8 mouse cellular contexts compared by ENCODE assay signal in the genomic region with DNA sequence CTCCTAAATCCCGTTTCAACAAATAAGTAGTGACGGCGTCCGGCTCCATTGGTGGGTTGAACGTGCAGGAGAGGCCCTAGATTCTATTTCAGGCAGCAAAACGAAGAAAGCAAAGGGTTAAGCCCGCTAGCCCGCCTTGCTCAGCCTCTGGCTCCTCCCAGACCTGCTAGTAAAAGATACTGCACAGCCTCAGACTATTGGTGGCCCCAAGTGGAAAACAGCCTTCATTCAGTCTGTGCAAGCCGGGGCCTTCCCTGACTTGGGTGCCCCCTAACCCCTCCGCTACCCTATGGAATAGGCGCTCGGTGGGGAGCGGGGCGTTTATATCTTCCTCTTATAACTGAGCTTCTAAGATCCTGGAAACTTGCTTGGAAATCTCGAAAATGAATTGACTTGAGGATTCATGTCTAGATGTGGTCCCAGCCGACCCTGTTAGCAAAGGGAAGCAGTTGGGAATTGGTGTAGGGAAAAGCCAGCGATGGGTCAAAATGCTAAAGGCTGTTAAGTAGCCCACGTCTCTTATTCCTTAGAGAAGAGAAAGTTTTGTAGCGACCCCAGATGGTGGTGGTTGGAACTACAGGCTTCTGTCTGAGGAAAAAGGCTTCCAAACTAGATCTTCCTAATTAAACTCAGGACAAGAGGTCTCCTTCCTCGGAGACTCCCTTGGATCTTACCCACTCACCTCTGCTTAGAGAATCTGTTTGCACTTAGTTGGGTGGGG. TPM values are rescaled to one million over a fixed set of nuclear protein-coding genes. Genes with fewer than 3 reads are reported as not detected.
DNase-seq lines count a peak whose midpoint lies in the region; ATAC-seq and TF ChIP-seq lines count a peak whose summit lies in the region.

No protein-coding gene starts in this region.

- no peak overlapping the region for H3K27ac ChIP-seq in brown adipose tissue, adult 24 weeks (replicated peaks; ENCODE audit: low read depth, low read length)
- H3K27ac ChIP-seq in layer of hippocampus, adult 2 months: peak overlapping the region; percentile 99
- peak overlapping the region; percentile 78 for H3K27ac ChIP-seq in lung, embryonic 15.5 days

- ATAC-seq in erythroid progenitor cell, adult 5-6 weeks (replicated peaks; ENCODE audit: low FRiP score, poor library complexity, severe bottlenecking): peak; percentile 81
- ATAC-seq in lung, embryonic 15.5 days (ENCODE audit: borderline replicate concordance, extremely low read depth, low FRiP score, low TSS enrichment): peak; percentile 64

- no peaks in the 10 kb centered on the region for H3K27me3 ChIP-seq in lung, embryonic 15.5 days

- H3K4me2 ChIP-seq in lung, embryonic 15.5 days: peak overlapping the region; percentile 97

- H3K4me1 ChIP-seq in brown adipose tissue, adult 24 weeks (ENCODE audit: control insufficient read depth, insufficient read depth, insufficient read length, low read length): no peaks in the 10 kb centered on the region
- H3K4me1 ChIP-seq in lung, embryonic 15.5 days: peaks cover 30% of the 10 kb centered on the region

- WGBS in lung, embryonic 15.5 days: under 1% methylated on average over 20 of the region's 20 CpGs

- H3K9ac ChIP-seq in lung, embryonic 15.5 days: peak overlapping the region; percentile 55; the same call in 1 of the 2 replicates

- no peaks in the 10 kb centered on the region for H3K9me3 ChIP-seq in lung, embryonic 15.5 days

- DNase-seq in MEL-GATA-1-ER (ENCODE audit: extremely low read depth, low read depth): peak; percentile 92
- peak; percentile 36 to 68 for DNase-seq in heart, postnatal 14 days
- peak; percentile 65 to 74 for DNase-seq in layer of hippocampus, adult 2 months (ENCODE audit: low spot score in 2 of 2)
- DNase-seq in ovary, postnatal 14 days (ENCODE audit: low spot score): peak; percentile 40
- peak; percentile 78 for DNase-seq in yolk sac, embryonic 10.5 days (ENCODE audit: low spot score)

- TF ChIP-seq CTCF in layer of hippocampus, adult 2 months (conservative IDR thresholded peaks at IDR 0.05): peak; percentile 89

- intact Hi-C loops in heart, postnatal 14 days (cut with DNase I): loop anchor here (2.0 kb wide), 1 partner anchor 28 kb away; no protein-coding TSS in a partner anchor

- no peaks in the 10 kb centered on the region for H3K36me3 ChIP-seq in lung, embryonic 15.5 days

- peak overlapping the region; percentile 77 for H3K4me3 ChIP-seq in brown adipose tissue, adult 24 weeks (ENCODE audit: insufficient read depth, low read depth, low read length)
- H3K4me3 ChIP-seq in layer of hippocampus, adult 2 months: peak overlapping the region; percentile 94
- H3K4me3 ChIP-seq in lung, embryonic 15.5 days: peak overlapping the region; percentile 69

RNA-seq across cellular contexts. Expression of a gene that starts 0.9 kb away (rescaled TPM):
- 3.7 and 7.0 TPM in 2 replicates for polyA plus RNA-seq in brown adipose tissue, adult 24 weeks (2012; ENCODE audit: insufficient read depth, insufficient read length, missing spikeins)
- 37.5 and 39.0 TPM in 2 replicates for total RNA-seq in erythroid progenitor cell, adult 5-6 weeks (2015; ENCODE audit: low replicate concordance)
- total RNA-seq in erythroid progenitor cell, adult 5-6 weeks (2017; ENCODE audit: low replicate concordance): 32.9 and 39.0 TPM in 2 replicates
- total RNA-seq in heart, postnatal 14 days (2021): 1 to 10 TPM; 2.7 to 3.8 TPM
- 100 to 1,000 TPM; 147 to 149 TPM for total RNA-seq in layer of hippocampus, adult 2 months (2021)
- polyA plus RNA-seq in lung, embryonic 15.5 days (2015; fragmentation: Nextera tagmentation; extraction: Ambion mirVana): 5.8 and 6.9 TPM in 2 replicates

RNA-seq across cellular contexts. Expression of a gene that starts 11.9 kb away (rescaled TPM):
- not detected in 2 replicates for polyA plus RNA-seq in brown adipose tissue, adult 24 weeks (2012; ENCODE audit: insufficient read depth, insufficient read length, missing spikeins)
- total RNA-seq in erythroid progenitor cell, adult 5-6 weeks (2015; ENCODE audit: low replicate concordance): not detected in 2 replicates
- total RNA-seq in erythroid progenitor cell, adult 5-6 weeks (2017; ENCODE audit: low replicate concordance): not detected in 2 replicates
- total RNA-seq in heart, postnatal 14 days (2021): not detected
- total RNA-seq in layer of hippocampus, adult 2 months (2021): not detected
- polyA plus RNA-seq in lung, embryonic 15.5 days (2015; fragmentation: Nextera tagmentation; extraction: Ambion mirVana): not detected in 2 replicates

RNA-seq across cellular contexts. Expression of a gene that starts 18.4 kb away (rescaled TPM):
- polyA plus RNA-seq in brown adipose tissue, adult 24 weeks (2012; ENCODE audit: insufficient read depth, insufficient read length, missing spikeins): not detected in 2 replicates
- total RNA-seq in erythroid progenitor cell, adult 5-6 weeks (2015; ENCODE audit: low replicate concordance): not detected in 2 replicates
- total RNA-seq in erythroid progenitor cell, adult 5-6 weeks (2017; ENCODE audit: low replicate concordance): not detected in 2 replicates
- not detected for total RNA-seq in heart, postnatal 14 days (2021)
- total RNA-seq in layer of hippocampus, adult 2 months (2021): not detected
- not detected in 2 replicates for polyA plus RNA-seq in lung, embryonic 15.5 days (2015; fragmentation: Nextera tagmentation; extraction: Ambion mirVana)

RNA-seq across cellular contexts. Expression of a gene that starts 47.9 kb away (rescaled TPM):
- 37.7 and 46.4 TPM in 2 replicates for polyA plus RNA-seq in brown adipose tissue, adult 24 weeks (2012; ENCODE audit: insufficient read depth, insufficient read length, missing spikeins)
- total RNA-seq in erythroid progenitor cell, adult 5-6 weeks (2015; ENCODE audit: low replicate concordance): 0.42 and 3.6 TPM in 2 replicates
- 0.23 and 0.64 TPM in 2 replicates for total RNA-seq in erythroid progenitor cell, adult 5-6 weeks (2017; ENCODE audit: low replicate concordance)
- total RNA-seq in heart, postnatal 14 days (2021): 10 to 100 TPM; 61.8 to 69.1 TPM
- total RNA-seq in layer of hippocampus, adult 2 months (2021): not detected
- polyA plus RNA-seq in lung, embryonic 15.5 days (2015; fragmentation: Nextera tagmentation; extraction: Ambion mirVana): 0.59 and 0.63 TPM in 2 replicates

RNA-seq across cellular contexts. Expression of a gene that starts 56.1 kb away (rescaled TPM):
- polyA plus RNA-seq in brown adipose tissue, adult 24 weeks (2012; ENCODE audit: insufficient read depth, insufficient read length, missing spikeins): not detected in 2 replicates
- total RNA-seq in erythroid progenitor cell, adult 5-6 weeks (2015; ENCODE audit: low replicate concordance): 3.8 TPM in 1 of 2 replicates, not detected in the other
- not detected in 2 replicates for total RNA-seq in erythroid progenitor cell, adult 5-6 weeks (2017; ENCODE audit: low replicate concordance)
- total RNA-seq in heart, postnatal 14 days (2021): not detected
- total RNA-seq in layer of hippocampus, adult 2 months (2021): not detected
- 0.46 and 0.67 TPM in 2 replicates for polyA plus RNA-seq in lung, embryonic 15.5 days (2015; fragmentation: Nextera tagmentation; extraction: Ambion mirVana)

Comparison
In these comparisons a context has a peak if more than half of its experiments do, and no peak if none do; other contexts are left out.
1. DNase-seq: peak in every context shown above with its lines; median percentile 92 in MEL-GATA-1-ER; 78 in yolk sac, embryonic 10.5 days; 70 in layer of hippocampus, adult 2 months; 52 in heart, postnatal 14 days; 40 in ovary, postnatal 14 days.
2. RNA of a gene that starts 0.9 kb away (total RNA-seq): 147 to 149 TPM in layer of hippocampus, adult 2 months and 32.9 to 39.0 TPM in erythroid progenitor cell, adult 5-6 weeks; 2.7 to 3.8 TPM in heart, postnatal 14 days; every median in the first group is over 4 times any median in the second.
3. Peak in every context shown above with its lines, with median percentiles within 50 percentile points of each other: H3K4me3 ChIP-seq.